Mouse (Mus musculus): ENCODE measurements at regions not wholly inside any gene's neighbourhood (a gene's known extent, or its start where the extent isn't known, plus 50 kb on each side); places are given as distances from the start of the nearest gene placed in this dataset.

GRCm38 (mm10) chr12:50712615-50713014, 63.7 kb upstream of the Prkd1 start:
- H3K79me2 ChIP-seq (ENCODE audit: control insufficient read depth, insufficient read depth, low read length, poor library complexity): no peaks in the 10 kb centered on the region
- no peaks in the 10 kb centered on the region for H3K36me3 ChIP-seq (ENCODE audit: control insufficient read depth in 1 of 2, insufficient read depth in 2 of 2, low read length in 2 of 2)
- no peaks in the 10 kb centered on the region for H3K4me1 ChIP-seq (ENCODE audit: control insufficient read depth in 1 of 2, insufficient read depth in 2 of 2, low read length in 2 of 2)
- DNase-seq (ENCODE audit: low read depth, low spot score): no peak
- no peak overlapping the region for H3K4me3 ChIP-seq (ENCODE audit: control insufficient read depth in 1 of 2, insufficient read depth in 1 of 2, low read depth in 2 of 2, low read length in 2 of 2)
- H3K9me3 ChIP-seq (replicated peaks; ENCODE audit: insufficient read depth, low read length): no peaks in the 10 kb centered on the region
- H3K27me3 ChIP-seq (ENCODE audit: control insufficient read depth in 1 of 2, insufficient read depth in 2 of 2, low read length in 2 of 2): no peaks in the 10 kb centered on the region
- H3K27ac ChIP-seq (ENCODE audit: control insufficient read depth, low read depth, low read length): no peak overlapping the region
- no peak overlapping the region for H3K9ac ChIP-seq (ENCODE audit: control insufficient read depth, low read depth, low read length, poor library complexity, severe bottlenecking)
- no peak for TF ChIP-seq POLR2AphosphoS2 (IDR thresholded peaks at IDR 0.05; ENCODE audit: low read length)
- TF ChIP-seq ETS1 (IDR thresholded peaks at IDR 0.05; ENCODE audit: low read depth, low read length): no peak
- no peak for TF ChIP-seq MAFK (IDR thresholded peaks at IDR 0.05; ENCODE audit: borderline replicate concordance, low read depth, low read length)
- TF ChIP-seq RAD21 (IDR thresholded peaks at IDR 0.05; ENCODE audit: low read depth, low read length): no peak
- no peak for TF ChIP-seq MXI1 (IDR thresholded peaks at IDR 0.05; ENCODE audit: low read depth, low read length)
- TF ChIP-seq GATA1 (IDR thresholded peaks at IDR 0.05; ENCODE audit: low read depth, low read length): no peak
- TF ChIP-seq TAL1 (IDR thresholded peaks at IDR 0.05; ENCODE audit: low read length): no peak

GRCm38 (mm10) chr12:50709000-50709788, 60.3 kb upstream of the Prkd1 start:
- H3K9ac ChIP-seq (ENCODE audit: control insufficient read depth, low read depth, low read length, poor library complexity, severe bottlenecking): no peak overlapping the region
- no peak for DNase-seq (ENCODE audit: low read depth, low spot score)
- no peaks in the 10 kb centered on the region for H3K79me2 ChIP-seq (ENCODE audit: control insufficient read depth, insufficient read depth, low read length, poor library complexity)
- no peak overlapping the region for H3K27ac ChIP-seq (ENCODE audit: control insufficient read depth, low read depth, low read length)
- no peaks in the 10 kb centered on the region for H3K27me3 ChIP-seq (ENCODE audit: control insufficient read depth in 1 of 2, insufficient read depth in 2 of 2, low read length in 2 of 2)
- no peaks in the 10 kb centered on the region for H3K36me3 ChIP-seq (ENCODE audit: control insufficient read depth in 1 of 2, insufficient read depth in 2 of 2, low read length in 2 of 2)
- TF ChIP-seq CHD1 (IDR thresholded peaks at IDR 0.05; ENCODE audit: low read depth, low read length): no peak
- TF ChIP-seq RAD21 (IDR thresholded peaks at IDR 0.05; ENCODE audit: low read depth, low read length): no peak
- no peak for TF ChIP-seq TCF12 (IDR thresholded peaks at IDR 0.05; ENCODE audit: low read depth, low read length)
- TF ChIP-seq BHLHE40 (IDR thresholded peaks at IDR 0.05; ENCODE audit: borderline replicate concordance, low read depth, low read length): no peak
- TF ChIP-seq POLR2AphosphoS2 (IDR thresholded peaks at IDR 0.05; ENCODE audit: low read length): no peak
- TF ChIP-seq POLR2A (IDR thresholded peaks at IDR 0.05; ENCODE audit: control insufficient read depth in 1 of 2, insufficient read depth in 1 of 2, low read depth in 1 of 2, low read length in 2 of 2, poor library complexity in 1 of 2): no peak
- no peak for TF ChIP-seq ZC3H11A (IDR thresholded peaks at IDR 0.05; ENCODE audit: low read depth, low read length)
- no peak for TF ChIP-seq RCOR1 (IDR thresholded peaks at IDR 0.05; ENCODE audit: low read depth, low read length)
- no peak for TF ChIP-seq MEF2A (IDR thresholded peaks at IDR 0.05; ENCODE audit: extremely low read depth, insufficient replicate concordance, low read depth, low read length, poor library complexity, severe bottlenecking)
- TF ChIP-seq MAFK (IDR thresholded peaks at IDR 0.05; ENCODE audit: borderline replicate concordance, low read depth, low read length): no peak
- TF ChIP-seq CHD2 (IDR thresholded peaks at IDR 0.05; ENCODE audit: low read length): no peak
- no peak for TF ChIP-seq MAZ (IDR thresholded peaks at IDR 0.05; ENCODE audit: low read depth, low read length)
- no peak for TF ChIP-seq ZKSCAN1 (IDR thresholded peaks at IDR 0.05; ENCODE audit: low read depth, low read length)
- no peak for TF ChIP-seq GABPA (IDR thresholded peaks at IDR 0.05; ENCODE audit: low read depth, low read length)
- no peak for TF ChIP-seq POLR2AphosphoS5 (IDR thresholded peaks at IDR 0.05; ENCODE audit: borderline replicate concordance, low read depth, low read length)
- no peak for TF ChIP-seq UBTF (IDR thresholded peaks at IDR 0.05; ENCODE audit: borderline replicate concordance, insufficient read depth, low read depth, low read length)
- no peak for TF ChIP-seq EP300 (IDR thresholded peaks at IDR 0.05; ENCODE audit: low read depth in 1 of 2, low read length in 2 of 2)
- TF ChIP-seq USF1 (IDR thresholded peaks at IDR 0.05; ENCODE audit: low read depth, low read length): no peak
- no peaks in the 10 kb centered on the region for H3K4me1 ChIP-seq (ENCODE audit: control insufficient read depth in 1 of 2, insufficient read depth in 2 of 2, low read length in 2 of 2)
- no peak overlapping the region for H3K4me3 ChIP-seq (ENCODE audit: control insufficient read depth in 1 of 2, insufficient read depth in 1 of 2, low read depth in 2 of 2, low read length in 2 of 2)
- H3K9me3 ChIP-seq (replicated peaks; ENCODE audit: insufficient read depth, low read length): no peaks in the 10 kb centered on the region

Measured in MEL (cell line).